ENCODE assay signal across 16 mouse cellular contexts in genomic region chr8:123340071-123340470, GRCm38 (mm10). TPM values are rescaled to one million over a fixed set of nuclear protein-coding genes. Genes with fewer than 3 reads are reported as not detected.
DNase-seq lines count a peak whose midpoint lies in the region; ATAC-seq and TF ChIP-seq lines count a peak whose summit lies in the region.
"Had no signal": no experiment of that assay in that cellular context is flagged by ENCODE, and none has a peak within 500 bp of the region (broad histone marks: within the 10 kb centered on the region; RNA-seq: fewer than 3 reads in every experiment).

No protein-coding gene starts in this region.

- TF ChIP-seq EP300 in ES-Bruce4 (IDR thresholded peaks at IDR 0.05; ENCODE audit: insufficient read depth, low read depth, low read length), result no peak
- no peak for TF ChIP-seq EP300 in liver, embryonic 14.5 days (IDR thresholded peaks at IDR 0.05; ENCODE audit: low read depth)

- peak; percentile 23 for TF ChIP-seq CTCF in gastrocnemius, adult 2 months (IDR thresholded peaks at IDR 0.05)
- peak; percentile 27; the same call in 1 of the 2 replicates for TF ChIP-seq CTCF in lung, embryonic 14.5 days (IDR thresholded peaks at IDR 0.05; ENCODE audit: low read depth)
- no peak for TF ChIP-seq CTCF in lung, adult 2 months (IDR thresholded peaks at IDR 0.05; ENCODE audit: insufficient read depth, low read length)
- TF ChIP-seq CTCF in ES-Bruce4 (IDR thresholded peaks at IDR 0.05; ENCODE audit: low read depth, low read length), result peak; percentile 76
- TF ChIP-seq CTCF in liver, embryonic 14.5 days (IDR thresholded peaks at IDR 0.05; ENCODE audit: low read depth), result peak; percentile 68

- intact Hi-C loops in gastrocnemius, adult 2 months (cut with DNase I), result no loop called here
- intact Hi-C loops in gastrocnemius, postnatal 14 days (cut with DNase I; ENCODE audit: low total_unique reads), result no loop called here
- intact Hi-C loops in gastrocnemius, postnatal 36 days (cut with DNase I), result no loop called here

- H3K9ac ChIP-seq in lung, embryonic 14.5 days, result no peak overlapping the region
- H3K9ac ChIP-seq in ES-Bruce4 (ENCODE audit: low read depth, poor library complexity, severe bottlenecking), result no peak overlapping the region
- H3K9ac ChIP-seq in liver, embryonic 14.5 days (replicated peaks), result no peak overlapping the region
- H3K9ac ChIP-seq: lung, embryonic 15.5 days; midbrain, embryonic 12.5 days; neural tube, embryonic 12.5 days had no signal

- no peak for ATAC-seq in lung, embryonic 14.5 days (ENCODE audit: insufficient read depth)
- no peak for ATAC-seq in liver, embryonic 14.5 days (ENCODE audit: insufficient read depth)
- ATAC-seq: forebrain, embryonic 16.5 days; inflammation-experienced regulatory T-cells, adult 6 months had no signal

- no peak overlapping the region for H3K4me2 ChIP-seq in lung, embryonic 14.5 days
- no peak overlapping the region for H3K4me2 ChIP-seq in liver, embryonic 14.5 days (ENCODE audit: low read depth)
- H3K4me2 ChIP-seq: lung, embryonic 15.5 days; midbrain, embryonic 12.5 days; neural tube, embryonic 12.5 days had no signal

- H3K36me3 ChIP-seq in lung, embryonic 14.5 days (ENCODE audit: insufficient read depth), result no peaks in the 10 kb centered on the region
- H3K36me3 ChIP-seq in ES-Bruce4 (ENCODE audit: control insufficient read depth, insufficient read depth, low read length, poor library complexity, severe bottlenecking), result no peaks in the 10 kb centered on the region
- no peaks in the 10 kb centered on the region for H3K36me3 ChIP-seq in liver, embryonic 14.5 days (replicated peaks; ENCODE audit: control insufficient read depth, insufficient read depth, low read depth)
- H3K36me3 ChIP-seq: lung, embryonic 15.5 days; midbrain, embryonic 12.5 days had no signal

- H3K27ac ChIP-seq in gastrocnemius, adult 2 months, result no peak overlapping the region
- H3K27ac ChIP-seq in lung, embryonic 14.5 days (ENCODE audit: low read depth), result no peak overlapping the region
- H3K27ac ChIP-seq in ES-Bruce4 (ENCODE audit: insufficient read depth, low read length), result no peak overlapping the region
- no peak overlapping the region for H3K27ac ChIP-seq in liver, embryonic 14.5 days
- H3K27ac ChIP-seq: lung, embryonic 15.5 days; midbrain, embryonic 12.5 days; neural tube, embryonic 12.5 days had no signal

- H3K4me1 ChIP-seq in lung, embryonic 14.5 days (ENCODE audit: insufficient read depth), result no peaks in the 10 kb centered on the region
- H3K4me1 ChIP-seq in lung, adult 2 months (ENCODE audit: control insufficient read depth, insufficient read depth, low read length), result peaks cover 3% of the 10 kb centered on the region; the same call in 1 of the 2 replicates
- H3K4me1 ChIP-seq in ES-Bruce4 (ENCODE audit: control insufficient read depth, insufficient read depth, low read length), result peaks cover 6% of the 10 kb centered on the region
- H3K4me1 ChIP-seq in liver, embryonic 14.5 days (replicated peaks; ENCODE audit: control insufficient read depth in 2 of 2, insufficient read depth in 2 of 2, low read length in 1 of 2), result peaks cover 0 to 6% of the 10 kb centered on the region in 2 experiments; a peak in 2 of 4 replicates
- H3K4me1 ChIP-seq: midbrain, embryonic 12.5 days; neural tube, embryonic 12.5 days had no signal

- H3K4me3 ChIP-seq in gastrocnemius, adult 2 months, result no peak overlapping the region
- H3K4me3 ChIP-seq in lung, embryonic 14.5 days (ENCODE audit: low read depth, low read length), result no peak overlapping the region
- H3K4me3 ChIP-seq in lung, adult 2 months (replicated peaks; ENCODE audit: extremely low read depth, low read depth, low read length), result no peak overlapping the region
- no peak overlapping the region for H3K4me3 ChIP-seq in ES-Bruce4 (ENCODE audit: low read depth, low read length)
- H3K4me3 ChIP-seq in liver, embryonic 14.5 days (ENCODE audit: insufficient read depth in 1 of 2, low read depth in 2 of 2, low read length in 2 of 2), result no peak overlapping the region
- H3K4me3 ChIP-seq: lung, embryonic 15.5 days; midbrain, embryonic 12.5 days; neural tube, embryonic 12.5 days had no signal

- 92% methylated on average over 4 of the region's 4 CpGs for WGBS in lung, embryonic 14.5 days
- WGBS in lung, adult 2 months, result 94% methylated on average over 4 of the region's 4 CpGs
- WGBS in liver, embryonic 14.5 days (ENCODE audit: insufficient replicate concordance), result 81% methylated on average over 4 of the region's 4 CpGs

- TF ChIP-seq POLR2A in lung, adult 2 months (IDR thresholded peaks at IDR 0.05; ENCODE audit: borderline replicate concordance, extremely low read depth, low read depth, low read length), result no peak
- no peak for TF ChIP-seq POLR2A in ES-Bruce4 (IDR thresholded peaks at IDR 0.05; ENCODE audit: insufficient read depth, low read length)

- no peaks in the 10 kb centered on the region for H3K9me3 ChIP-seq in lung, embryonic 14.5 days (ENCODE audit: low read depth, low read length)
- H3K9me3 ChIP-seq in ES-Bruce4 (replicated peaks; ENCODE audit: control insufficient read depth, insufficient read depth, low read length, poor library complexity, severe bottlenecking), result no peaks in the 10 kb centered on the region
- no peaks in the 10 kb centered on the region for H3K9me3 ChIP-seq in liver, embryonic 14.5 days (ENCODE audit: control insufficient read depth, low read length)
- H3K9me3 ChIP-seq: lung, embryonic 15.5 days; midbrain, embryonic 12.5 days; neural tube, embryonic 12.5 days had no signal

- H3K27me3 ChIP-seq in lung, embryonic 14.5 days (ENCODE audit: insufficient read depth, low read length), result no peaks in the 10 kb centered on the region
- H3K27me3 ChIP-seq in ES-Bruce4 (ENCODE audit: control insufficient read depth, insufficient read depth, low read length, poor library complexity, severe bottlenecking), result no peaks in the 10 kb centered on the region
- no peaks in the 10 kb centered on the region for H3K27me3 ChIP-seq in liver, embryonic 14.5 days (ENCODE audit: control insufficient read depth, insufficient read depth, low read length)
- H3K27me3 ChIP-seq: midbrain, embryonic 12.5 days; neural tube, embryonic 12.5 days had no signal

- no peak for DNase-seq in gastrocnemius, adult 2 months
- no peak for DNase-seq in gastrocnemius, postnatal 14 days
- no peak for DNase-seq in lung, embryonic 14.5 days
- DNase-seq in lung, adult 2 months, result no peak
- no peak for DNase-seq in liver, embryonic 14.5 days (ENCODE audit: low read depth in 3 of 3, low spot score in 3 of 3)
- DNase-seq in gastrocnemius, postnatal 36 days, result no peak
- DNase-seq in yolk sac, embryonic 10.5 days (ENCODE audit: low spot score), result no peak
- DNase-seq: cerebellum, adult 11-12 months; gastrocnemius, postnatal 25 days; thymus, postnatal 14 days had no signal

RNA-seq across cellular contexts. Expression of gene Spire2, which starts 7.6 kb away (rescaled TPM):
- total RNA-seq in gastrocnemius, adult 2 months (2021), result not detected
- under 1 TPM; 0.44 to 0.92 TPM for total RNA-seq in gastrocnemius, postnatal 14 days (2021)
- polyA plus RNA-seq in lung, embryonic 14.5 days (2014; fragmentation: Nextera tagmentation; extraction: Ambion mirVana), result 1.7 TPM in 2 replicates
- polyA plus RNA-seq in lung, adult 2 months (2012; rRNA removed), result 5.2 TPM in 2 replicates
- polyA plus RNA-seq in ES-Bruce4 (2011; ENCODE audit: insufficient read depth, insufficient read length, low read depth, missing spikeins), result 4.2 and 5.0 TPM in 2 replicates
- polyA plus RNA-seq in liver, embryonic 14.5 days (2012; rRNA removed), result 3.0 TPM in 2 replicates
- polyA plus RNA-seq in liver, embryonic 14.5 days (2014; fragmentation: Nextera tagmentation; extraction: Ambion mirVana), result 2.2 and 2.9 TPM in 2 replicates
- under 1 TPM in 1 of 2 experiments, not detected in 1; 0.27 TPM for total RNA-seq in gastrocnemius, postnatal 36 days (2021)
- polyA plus RNA-seq: inflammation-experienced regulatory T-cells, adult 6 months had no signal

RNA-seq across cellular contexts. Expression of gene Fanca, which starts 21.7 kb away (rescaled TPM):
- total RNA-seq in gastrocnemius, adult 2 months (2021), result not detected
- 1 to 10 TPM in 1 of 2 experiments, under 1 TPM in 1; 0.92 to 1.3 TPM for total RNA-seq in gastrocnemius, postnatal 14 days (2021)
- polyA plus RNA-seq in lung, embryonic 14.5 days (2014; fragmentation: Nextera tagmentation; extraction: Ambion mirVana), result 40.0 and 41.6 TPM in 2 replicates
- polyA plus RNA-seq in lung, adult 2 months (2012; rRNA removed), result 17.8 and 21.8 TPM in 2 replicates
- polyA plus RNA-seq in ES-Bruce4 (2011; ENCODE audit: insufficient read depth, insufficient read length, low read depth, missing spikeins), result 56.4 and 58.9 TPM in 2 replicates
- polyA plus RNA-seq in liver, embryonic 14.5 days (2012; rRNA removed), result 22.8 and 24.6 TPM in 2 replicates
- polyA plus RNA-seq in liver, embryonic 14.5 days (2014; fragmentation: Nextera tagmentation; extraction: Ambion mirVana), result 17.3 and 19.4 TPM in 2 replicates
- under 1 TPM; 0.28 to 0.42 TPM for total RNA-seq in gastrocnemius, postnatal 36 days (2021)

RNA-seq across cellular contexts. Expression of gene Tcf25, which starts 33.5 kb away (rescaled TPM):
- total RNA-seq in gastrocnemius, adult 2 months (2021), result 100 to 1,000 TPM; 134 to 140 TPM
- total RNA-seq in gastrocnemius, postnatal 14 days (2021), result 100 to 1,000 TPM; 140 to 162 TPM
- 144 and 146 TPM in 2 replicates for polyA plus RNA-seq in lung, embryonic 14.5 days (2014; fragmentation: Nextera tagmentation; extraction: Ambion mirVana)
- polyA plus RNA-seq in lung, adult 2 months (2012; rRNA removed), result 150 and 188 TPM in 2 replicates
- 239 TPM in 2 replicates for polyA plus RNA-seq in ES-Bruce4 (2011; ENCODE audit: insufficient read depth, insufficient read length, low read depth, missing spikeins)
- 37.8 and 45.6 TPM in 2 replicates for polyA plus RNA-seq in liver, embryonic 14.5 days (2012; rRNA removed)
- 44.0 and 53.1 TPM in 2 replicates for polyA plus RNA-seq in liver, embryonic 14.5 days (2014; fragmentation: Nextera tagmentation; extraction: Ambion mirVana)
- total RNA-seq in gastrocnemius, postnatal 36 days (2021), result 100 to 1,000 TPM; 136 to 137 TPM
